Mouse (Mus musculus): ENCODE results near the gene Stam2.

- TF ChIP-seq CTCF (IDR thresholded peaks at IDR 0.05; ENCODE audit: low read depth, low read length) (no peak), TAL1 (conservative IDR thresholded peaks at IDR 0.05; ENCODE audit: low read depth, low read length) (no peak), GATA1 (IDR thresholded peaks at IDR 0.05; ENCODE audit: borderline replicate concordance, low read length) (no peak)
Measured at GRCm38 (mm10) chr2:52740596-52740995, 1.5 kb downstream of the Stam2 start.
